Mouse (Mus musculus) cerebellum, adult (tissue): ENCODE data around the gene Kdm3a.
A peak's percentile ranks its signal among the peaks of the same experiment; 100 is the strongest.

Experiments used
- ATAC-seq: cut with Nextera tagmentation; 2 replicates; pipeline ENCODE4 v1.9.2; 2017; ENCODE audit warnings: mild to moderate bottlenecking, moderate library complexity, mixed read lengths; ENCODE audit not compliant: insufficient number of reproducible peaks, low FRiP score, low TSS enrichment

Gene Kdm3a

GRCm38 (mm10) chr6:71632829-71633662 is at the start of gene Kdm3a:
Gene Kdm3a (minus strand): TSS chr6:71632990.
- ATAC-seq = peak; percentile 98

GRCm38 (mm10) chr6:71678891-71679290 is 46.1 kb upstream of the Kdm3a start:
- ATAC-seq = no peak

GRCm38 (mm10) chr6:71673166-71673565 is 40.4 kb upstream of the Kdm3a start:
- ATAC-seq = no peak

GRCm38 (mm10) chr6:71664511-71664910 is 31.7 kb upstream of the Kdm3a start:
- ATAC-seq = no peak

- no peak for ATAC-seq
Measured at GRCm38 (mm10) chr6:71658290-71658689, 25.5 kb upstream of the Kdm3a start.

GRCm38 (mm10) chr6:71655835-71656234 is 23.0 kb upstream of the Kdm3a start:
- ATAC-seq = no peak

GRCm38 (mm10) chr6:71651868-71652267 is 19.1 kb upstream of the Kdm3a start:
- no peak for ATAC-seq

GRCm38 (mm10) chr6:71632486-71632828 is 333 bp downstream of the Kdm3a start:
- ATAC-seq = no peak; the same call in 1 of the 2 replicates

GRCm38 (mm10) chr6:71631706-71632461 is 906 bp downstream of the Kdm3a start:
- ATAC-seq = no peak

- no peak for ATAC-seq
Measured at GRCm38 (mm10) chr6:71631196-71631595, 1.6 kb downstream of the Kdm3a start.

- no peak for ATAC-seq
Measured at GRCm38 (mm10) chr6:71627325-71627724, 5.5 kb downstream of the Kdm3a start.

GRCm38 (mm10) chr6:71625984-71626383 is 6.8 kb downstream of the Kdm3a start:
- ATAC-seq = no peak

GRCm38 (mm10) chr6:71624723-71625122 is 8.1 kb downstream of the Kdm3a start:
- ATAC-seq = no peak

- no peak for ATAC-seq
Measured at GRCm38 (mm10) chr6:71621981-71622380, 10.8 kb downstream of the Kdm3a start.

GRCm38 (mm10) chr6:71621551-71621950 is 11.2 kb downstream of the Kdm3a start:
- ATAC-seq = no peak

- no peak for ATAC-seq
Measured at GRCm38 (mm10) chr6:71616959-71617358, 15.8 kb downstream of the Kdm3a start.

GRCm38 (mm10) chr6:71613225-71613624 is 19.6 kb downstream of the Kdm3a start:
- ATAC-seq = no peak

- ATAC-seq = no peak
Measured at GRCm38 (mm10) chr6:71609968-71610367, 22.8 kb downstream of the Kdm3a start.

- no peak for ATAC-seq
Measured at GRCm38 (mm10) chr6:71608994-71609393, 23.8 kb downstream of the Kdm3a start.

- no peak for ATAC-seq
Measured at GRCm38 (mm10) chr6:71607756-71608155, 25.0 kb downstream of the Kdm3a start.

- ATAC-seq = no peak
Measured at GRCm38 (mm10) chr6:71590154-71590553, 42.6 kb downstream of the Kdm3a start.

GRCm38 (mm10) chr6:71589401-71589800 is 43.4 kb downstream of the Kdm3a start:
- ATAC-seq = no peak
